Mouse (Mus musculus): ENCODE data around the gene Oaz2.
"Not testable (repeated sequence)": the region's sequence is repeated elsewhere in the genome, so short reads cannot be mapped to it uniquely, and the experiment has no call there.

Oaz2 gene

DNA sequence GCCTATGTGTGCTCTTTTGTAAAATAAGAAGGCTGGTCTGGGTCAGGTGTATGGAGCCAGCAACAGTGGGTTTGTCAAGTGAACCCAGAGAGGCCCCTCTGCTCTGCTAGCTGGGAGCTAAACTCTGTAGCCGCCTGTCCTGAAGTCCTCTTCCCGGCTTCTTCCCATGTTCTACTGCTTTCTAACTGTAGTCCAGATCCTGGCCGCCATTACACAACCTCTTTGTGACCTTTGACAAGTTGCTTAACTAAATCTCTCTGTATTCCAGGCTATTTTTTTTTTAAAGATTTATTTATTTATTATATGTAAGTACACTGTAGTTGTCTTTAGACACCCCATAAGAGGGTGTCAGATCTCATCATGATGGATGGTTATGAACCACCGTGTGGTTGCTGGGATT is 14.1 kb upstream of the Oaz2 start:
- no peak for DNase-seq

- no peak for DNase-seq
Measured at GRCm38 (mm10) chr9:65654700-65655237, 13.0 kb upstream of the Oaz2 start.

GRCm38 (mm10) chr9:65655540-65655939 is 12.3 kb upstream of the Oaz2 start:
- no peak for DNase-seq

- DNase-seq: no peak
Measured at GRCm38 (mm10) chr9:65657218-65657617, 10.6 kb upstream of the Oaz2 start.

DNA sequence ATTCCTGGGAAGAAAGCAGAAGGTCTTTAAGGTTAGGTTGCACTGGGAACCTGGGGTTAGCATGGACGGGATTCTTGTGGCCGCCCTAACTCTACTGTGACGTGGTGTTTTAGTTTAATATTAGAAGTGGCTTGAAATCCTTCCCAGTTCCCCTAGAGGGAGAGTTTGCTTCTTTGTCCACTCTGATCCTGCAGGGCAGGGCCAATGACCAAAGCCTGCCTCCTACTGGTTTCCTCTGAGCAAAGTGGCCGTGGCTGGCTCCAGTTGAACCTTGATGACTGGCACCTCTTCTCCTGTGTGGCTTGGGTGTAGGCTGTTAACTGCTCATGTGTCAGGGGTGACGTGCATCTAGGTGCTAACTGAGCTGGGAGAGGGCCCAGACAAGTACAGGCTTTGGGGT is 6.8 kb upstream of the Oaz2 start:
- no peak for DNase-seq

- DNase-seq: no peak
Measured at GRCm38 (mm10) chr9:65661493-65661892, 6.3 kb upstream of the Oaz2 start.

DNA sequence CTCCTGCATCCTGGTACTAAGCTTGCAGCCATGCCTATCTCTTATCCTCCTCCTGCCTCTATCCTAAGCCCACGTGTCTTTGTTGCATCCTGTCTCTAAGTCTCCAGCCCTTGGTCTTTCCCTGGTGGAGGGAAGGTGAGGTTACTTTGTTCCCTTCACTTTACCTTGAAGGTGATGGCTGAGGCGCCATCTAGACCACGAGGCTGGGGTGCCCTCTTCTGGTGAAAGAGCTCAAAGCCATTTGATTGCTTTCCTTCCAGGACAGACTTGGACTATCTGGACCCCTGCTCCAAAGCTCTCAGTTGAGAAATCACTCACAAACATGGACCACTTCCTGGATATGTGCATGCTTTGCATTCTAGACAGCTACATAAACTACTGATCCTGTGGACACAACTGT is 3.6 kb upstream of the Oaz2 start:
- peak; percentile 56 for DNase-seq

DNA sequence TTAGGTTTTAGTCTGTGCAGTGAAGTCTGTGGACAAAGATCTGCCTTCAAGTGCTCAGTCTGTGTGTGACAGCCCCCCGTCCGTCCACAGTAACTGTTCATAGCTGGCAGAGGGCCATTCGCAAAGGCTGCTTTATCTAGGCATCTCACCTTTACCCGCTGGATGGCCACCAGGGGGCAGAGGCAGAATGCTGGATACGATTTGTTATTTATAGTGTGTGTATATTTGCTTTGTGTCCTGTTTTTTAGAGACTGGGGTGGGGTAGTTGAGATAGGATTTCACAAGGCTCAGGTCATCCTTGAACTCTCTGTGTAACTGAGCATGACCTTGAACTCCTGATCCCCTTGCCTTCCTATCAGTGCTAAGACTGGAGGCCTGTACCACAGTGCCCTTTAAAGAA is 1.8 kb upstream of the Oaz2 start:
- peak; percentile 65 for DNase-seq

GRCm38 (mm10) chr9:65671431-65671931 is 3.7 kb downstream of the Oaz2 start:
- DNase-seq: no peak

DNA sequence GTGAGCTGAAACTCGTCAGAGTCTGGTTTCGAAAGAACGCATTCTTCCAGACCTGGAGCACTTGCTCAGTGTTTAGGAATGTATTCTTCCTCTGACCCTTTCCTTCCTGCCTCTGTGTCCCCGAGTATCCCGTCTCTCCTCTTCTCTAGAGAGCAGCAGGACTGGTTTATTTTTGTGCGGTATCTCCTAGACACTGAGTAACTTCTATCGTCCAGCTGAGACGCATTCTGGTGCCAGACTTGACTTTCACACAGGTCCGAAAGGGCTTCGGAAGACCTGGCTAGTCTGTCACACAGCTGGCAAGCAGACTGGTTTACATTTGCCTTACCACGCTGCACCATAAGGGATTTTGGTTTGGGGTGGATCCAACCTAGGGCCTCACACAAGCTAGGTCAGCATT is 5.2 kb downstream of the Oaz2 start:
- no peak for DNase-seq

DNA sequence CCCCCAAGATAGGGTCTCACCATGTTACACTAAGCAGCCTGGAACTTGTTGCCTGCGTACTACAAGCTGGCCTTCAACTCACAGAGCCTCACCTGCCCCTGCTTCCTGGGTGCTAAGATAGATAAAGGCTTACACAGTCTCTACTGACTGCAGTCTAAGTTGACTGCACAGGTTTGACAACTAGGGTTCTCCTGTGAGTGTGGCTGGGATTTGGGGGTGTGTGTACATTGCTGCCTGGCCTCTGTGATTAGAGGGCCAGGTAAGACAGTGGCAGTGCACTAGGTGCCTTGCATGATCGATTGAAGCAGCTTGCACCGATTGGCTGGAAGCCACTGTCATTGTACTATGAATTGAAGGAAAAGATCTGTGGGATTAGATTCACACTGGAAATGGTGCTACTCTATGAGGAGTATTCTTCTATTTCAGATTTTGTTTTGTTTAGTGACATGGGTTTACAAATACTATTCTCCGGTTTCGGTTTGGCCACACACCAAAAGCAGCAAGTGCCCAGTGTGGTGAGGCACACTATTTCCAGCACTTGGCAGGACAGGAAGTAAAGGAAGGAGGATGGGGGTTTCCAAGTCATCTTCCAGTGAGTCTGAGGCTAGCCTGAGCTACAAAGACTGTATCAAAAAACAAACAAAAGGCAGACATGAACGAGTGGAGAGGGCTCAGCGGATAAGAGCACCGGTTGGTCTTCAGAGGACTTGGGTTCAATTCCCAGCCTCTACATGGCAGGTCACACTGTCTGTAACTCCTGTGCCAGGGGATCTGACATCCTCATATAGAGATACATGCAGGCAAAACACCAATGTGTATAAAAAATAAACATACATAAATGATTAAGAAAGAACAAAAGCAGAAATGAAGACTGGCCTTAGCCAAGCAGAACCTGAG is 7.9 kb downstream of the Oaz2 start:
- DNase-seq: no peak

GRCm38 (mm10) chr9:65676358-65677118 is 8.7 kb downstream of the Oaz2 start:
- DNase-seq: peak; percentile 97

DNA sequence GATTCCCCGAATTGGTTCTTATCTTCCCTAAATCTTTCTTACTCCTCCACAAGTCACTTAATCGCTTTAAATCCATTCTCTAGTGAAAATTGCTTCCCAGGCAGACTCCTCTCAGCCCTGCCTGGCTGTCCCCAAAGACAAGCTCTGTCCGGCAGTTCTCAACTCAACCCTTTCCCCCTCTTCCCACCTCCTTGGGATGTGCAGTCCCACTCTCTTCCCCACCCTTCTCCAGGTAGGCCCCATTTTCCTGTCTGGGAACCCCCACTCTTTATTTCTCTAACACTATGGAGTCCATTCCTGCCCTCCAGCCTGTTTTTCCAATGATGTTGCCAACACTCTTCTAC is 9.3 kb downstream of the Oaz2 start:
- no peak for DNase-seq

DNA sequence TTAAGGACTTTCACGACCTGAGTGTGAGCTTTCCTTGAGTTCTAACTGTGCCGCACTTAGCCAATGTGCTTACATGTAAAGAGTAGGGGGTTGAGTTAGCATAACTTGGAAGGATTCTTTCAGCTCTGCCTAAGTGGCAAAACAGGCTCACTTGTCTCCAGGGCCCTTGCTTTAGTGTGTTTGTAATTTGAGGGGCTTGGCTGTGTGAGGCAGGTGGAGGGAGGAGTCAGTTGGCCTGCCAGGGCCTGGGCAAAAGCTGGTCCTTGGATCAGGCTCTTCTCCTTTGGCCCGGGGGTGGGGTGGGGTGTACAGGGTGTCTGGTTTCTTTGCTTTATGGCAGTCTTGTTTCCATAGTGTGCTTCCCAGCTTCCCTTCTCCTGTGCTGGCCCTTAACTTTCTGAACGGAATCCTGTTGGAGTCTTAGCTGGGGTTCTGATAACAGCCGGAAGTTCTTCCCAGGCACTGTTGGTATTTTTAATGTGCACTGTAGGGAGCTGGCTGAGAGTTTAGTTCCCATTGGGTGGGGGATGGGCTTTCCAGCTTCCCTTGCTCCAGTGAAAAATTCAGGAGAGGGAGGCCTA is 11.5 kb downstream of the Oaz2 start:
- peak; percentile 30 for DNase-seq

- DNase-seq: no peak
Measured at GRCm38 (mm10) chr9:65680938-65681633, 13.3 kb downstream of the Oaz2 start.

GRCm38 (mm10) chr9:65681634-65681940 is 13.8 kb downstream of the Oaz2 start:
- DNase-seq: no peak

GRCm38 (mm10) chr9:65682183-65682582 is 14.4 kb downstream of the Oaz2 start:
- no peak for DNase-seq

DNA sequence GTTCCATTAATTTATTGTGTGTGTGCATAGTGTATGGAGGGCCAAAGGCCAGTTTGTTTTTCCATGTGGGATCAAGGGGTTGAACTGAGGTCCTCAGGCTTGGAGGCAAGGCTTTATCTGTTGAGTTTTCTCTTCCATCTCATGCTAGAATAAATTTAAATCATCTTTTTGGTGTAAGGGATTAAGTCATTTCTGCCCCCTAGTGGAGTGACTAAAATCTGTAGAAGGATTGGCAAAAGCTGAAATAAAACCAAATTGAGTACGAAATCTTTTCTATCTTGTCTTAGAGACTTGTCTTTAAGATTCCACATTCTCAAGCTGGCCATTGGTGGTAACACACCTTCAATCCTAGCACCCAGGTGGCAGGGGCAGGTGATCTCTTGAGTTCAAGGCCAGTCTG is 15.2 kb downstream of the Oaz2 start:
- DNase-seq: no peak

GRCm38 (mm10) chr9:65684704-65685103 is 16.9 kb downstream of the Oaz2 start:
- no peak for DNase-seq

DNA sequence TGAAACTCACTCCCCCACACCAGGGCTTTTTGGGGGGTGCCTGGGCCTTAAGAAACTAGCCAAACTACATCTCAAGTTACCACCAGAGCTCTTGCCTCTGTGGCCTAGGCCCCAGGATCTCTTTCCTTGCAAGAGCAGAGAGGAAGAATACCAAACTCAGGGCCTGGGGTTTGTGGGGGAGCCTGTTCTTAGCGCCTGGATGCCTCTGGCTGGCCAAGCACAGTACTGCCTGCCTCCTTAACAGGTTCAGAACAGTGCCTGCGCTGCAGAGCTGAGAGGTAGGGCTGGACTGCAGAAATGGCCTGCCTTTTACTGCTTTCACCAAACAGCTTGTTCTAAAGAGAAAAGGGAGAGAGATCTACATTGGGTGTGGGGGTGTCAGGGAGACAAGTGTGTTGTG is 22.1 kb downstream of the Oaz2 start:
- DNase-seq: not testable (repeated sequence)

GRCm38 (mm10) chr9:65692466-65692865 is 24.7 kb downstream of the Oaz2 start:
- DNase-seq: no peak

GRCm38 (mm10) chr9:65692959-65693603 is 25.3 kb downstream of the Oaz2 start:
- no peak for DNase-seq
